ENCODE assay signal across 14 mouse cellular contexts in genomic region chr7:37149711-37150110, GRCm38 (mm10).
A peak's percentile ranks its signal among the peaks of the same experiment; 100 is the strongest.
DNase-seq lines count a peak whose midpoint lies in the region; ATAC-seq lines count a peak whose summit lies in the region.
"Had no signal": no experiment of that assay in that cellular context is flagged by ENCODE, and none has a peak within 500 bp of the region (broad histone marks: within the 10 kb centered on the region; RNA-seq: fewer than 3 reads in every experiment).

No protein-coding gene starts in this region.

- no peak for DNase-seq in forebrain, embryonic 10.5 days (ENCODE audit: extremely low spot score, low spot score)
- peak; percentile 53 to 79 for DNase-seq in left cerebral cortex, postnatal 10 days (ENCODE audit: extremely low spot score in 1 of 2, low spot score in 2 of 2)
- no peak for DNase-seq in left cerebral cortex, adult 8-10 months (ENCODE audit: low spot score in 2 of 2)
- peak; percentile 77 for DNase-seq in right cerebral cortex, postnatal 14 days
- DNase-seq in right cerebral cortex, adult 18-20 months = no peak
- DNase-seq in thymus, postnatal 10 days (ENCODE audit: low spot score in 2 of 2) = no peak

- no peak overlapping the region for H3K4me2 ChIP-seq in forebrain, embryonic 13.5 days
- no peak overlapping the region for H3K4me2 ChIP-seq in heart, embryonic 11.5 days
- H3K4me2 ChIP-seq: embryonic facial prominence, embryonic 15.5 days; heart, embryonic 13.5 days; kidney, embryonic 15.5 days; limb, embryonic 15.5 days; midbrain, embryonic 11.5 days had no signal

- H3K27me3 ChIP-seq in forebrain, embryonic 13.5 days = no peaks in the 10 kb centered on the region
- H3K27me3 ChIP-seq in forebrain, embryonic 10.5 days (ENCODE audit: poor library complexity, severe bottlenecking) = no peaks in the 10 kb centered on the region
- no peaks in the 10 kb centered on the region for H3K27me3 ChIP-seq in heart, embryonic 11.5 days (ENCODE audit: control insufficient read depth, insufficient read depth, low read length)
- H3K27me3 ChIP-seq: embryonic facial prominence, embryonic 15.5 days; heart, embryonic 13.5 days; kidney, embryonic 15.5 days; limb, embryonic 15.5 days had no signal

- 67% methylated on average over 5 of the region's 5 CpGs for WGBS in forebrain, embryonic 13.5 days
- WGBS in forebrain, embryonic 10.5 days = 88% methylated on average over 5 of the region's 5 CpGs
- WGBS in heart, embryonic 11.5 days (ENCODE audit: insufficient replicate concordance) = 79% methylated on average over 5 of the region's 5 CpGs

- H3K4me3 ChIP-seq in forebrain, embryonic 13.5 days = no peak overlapping the region
- no peak overlapping the region for H3K4me3 ChIP-seq in forebrain, embryonic 10.5 days
- no peak overlapping the region for H3K4me3 ChIP-seq in heart, embryonic 11.5 days (ENCODE audit: low read depth, low read length)
- H3K4me3 ChIP-seq: embryonic facial prominence, embryonic 15.5 days; heart, embryonic 13.5 days; kidney, embryonic 15.5 days; limb, embryonic 15.5 days had no signal

- 0 out of 2 replicates have a peak, but pooled peaks cover 3% of the 10 kb centered on the region for H3K4me1 ChIP-seq in forebrain, embryonic 13.5 days
- H3K4me1 ChIP-seq in forebrain, embryonic 10.5 days = 0 out of 2 replicates have a peak, but pooled peaks cover under 1% of the 10 kb centered on the region
- no peaks in the 10 kb centered on the region for H3K4me1 ChIP-seq in heart, embryonic 11.5 days (ENCODE audit: control insufficient read depth, insufficient read depth, low read length)
- H3K4me1 ChIP-seq: embryonic facial prominence, embryonic 15.5 days; heart, embryonic 13.5 days; kidney, embryonic 15.5 days; limb, embryonic 15.5 days had no signal

- H3K36me3 ChIP-seq in forebrain, embryonic 13.5 days (ENCODE audit: poor library complexity, severe bottlenecking) = no peaks in the 10 kb centered on the region
- H3K36me3 ChIP-seq in forebrain, embryonic 10.5 days (replicated peaks) = no peaks in the 10 kb centered on the region
- H3K36me3 ChIP-seq in heart, embryonic 11.5 days (ENCODE audit: control insufficient read depth, insufficient read depth, low read length) = no peaks in the 10 kb centered on the region
- H3K36me3 ChIP-seq: embryonic facial prominence, embryonic 15.5 days; heart, embryonic 13.5 days; kidney, embryonic 15.5 days; limb, embryonic 15.5 days had no signal

- ATAC-seq in forebrain, embryonic 13.5 days = peak; percentile 89
- no peak for ATAC-seq in heart, embryonic 11.5 days (replicated peaks; ENCODE audit: insufficient number of reproducible peaks, low FRiP score, low TSS enrichment)
- ATAC-seq: lung, postnatal 0 days had no signal

- H3K9ac ChIP-seq in forebrain, embryonic 13.5 days = no peak overlapping the region
- no peak overlapping the region for H3K9ac ChIP-seq in heart, embryonic 11.5 days (ENCODE audit: low read depth, low read length)
- H3K9ac ChIP-seq: embryonic facial prominence, embryonic 15.5 days; heart, embryonic 13.5 days; kidney, embryonic 15.5 days; limb, embryonic 15.5 days had no signal

- H3K9me3 ChIP-seq in forebrain, embryonic 13.5 days (replicated peaks) = no peaks in the 10 kb centered on the region
- H3K9me3 ChIP-seq in forebrain, embryonic 10.5 days = no peaks in the 10 kb centered on the region
- H3K9me3 ChIP-seq in heart, embryonic 11.5 days (replicated peaks; ENCODE audit: control insufficient read depth, low read length) = no peaks in the 10 kb centered on the region
- H3K9me3 ChIP-seq: embryonic facial prominence, embryonic 15.5 days; heart, embryonic 13.5 days; kidney, embryonic 15.5 days; limb, embryonic 15.5 days had no signal

- intact Hi-C loops in left cerebral cortex, postnatal 10 days (cut with DNase I) = no loop called here

- H3K27ac ChIP-seq in forebrain, embryonic 13.5 days = peak overlapping the region; percentile 35; the same call in 1 of the 2 replicates
- no peak overlapping the region for H3K27ac ChIP-seq in forebrain, embryonic 10.5 days
- no peak overlapping the region for H3K27ac ChIP-seq in heart, embryonic 11.5 days (ENCODE audit: low read depth, low read length)
- H3K27ac ChIP-seq: embryonic facial prominence, embryonic 15.5 days; heart, embryonic 13.5 days; kidney, embryonic 15.5 days; limb, embryonic 15.5 days had no signal

Comparison
In these comparisons a context has a peak if more than half of its experiments do, and no peak if none do; other contexts are left out.
1. DNase-seq: peak in left cerebral cortex, postnatal 10 days (2 of 2) and right cerebral cortex, postnatal 14 days (single experiment); none in forebrain, embryonic 10.5 days (single experiment), left cerebral cortex, adult 8-10 months (0 of 2), right cerebral cortex, adult 18-20 months (single experiment) and thymus, postnatal 10 days (0 of 2).